Mouse (Mus musculus) 3T3-L1 (cell line): Measurements from ENCODE around the gene Rbpj.
A peak's percentile ranks its signal among the peaks of the same experiment; 100 is the strongest.

ENCODE experiments used
- DNase-seq: peaks from one replicate; pipeline ENCODE4 v3.0.0-alpha.2; 2015; ENCODE audit warnings: low read depth, low spot score

Rbpj gene

GRCm38 (mm10) chr5:53465883-53466282 lies at the start of gene Rbpj:
Gene Rbpj, plus strand, starts transcription at chr5:53466152.
- DNase-seq: no peak

- no peak for DNase-seq
These were observed 45.2 kb upstream of the Rbpj start for GRCm38 (mm10) chr5:53420777-53421176.

GRCm38 (mm10) chr5:53421291-53421690 lies 44.7 kb upstream of the Rbpj start:
- DNase-seq: no peak

DNA sequence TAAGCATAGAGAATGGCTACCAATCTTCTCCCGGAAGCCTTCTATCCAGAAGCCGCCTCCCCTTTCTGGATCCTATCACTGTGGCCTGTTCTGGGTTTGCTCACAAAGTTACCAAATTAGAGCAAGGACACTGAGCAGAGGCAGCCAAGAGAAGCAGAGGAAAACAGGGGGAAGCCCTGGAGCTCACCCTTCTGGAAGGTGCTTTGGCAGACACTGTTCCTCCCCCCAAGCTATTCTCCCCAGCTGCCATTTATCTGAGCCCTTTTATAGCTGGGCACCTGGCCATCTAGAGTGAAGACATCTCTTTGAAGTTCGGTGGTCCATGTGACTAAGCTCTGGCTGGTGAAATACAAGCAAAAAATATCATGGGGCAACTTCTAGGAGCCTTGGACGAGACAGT lies 38.5 kb upstream of the Rbpj start:
- peak; percentile 41 for DNase-seq

DNA sequence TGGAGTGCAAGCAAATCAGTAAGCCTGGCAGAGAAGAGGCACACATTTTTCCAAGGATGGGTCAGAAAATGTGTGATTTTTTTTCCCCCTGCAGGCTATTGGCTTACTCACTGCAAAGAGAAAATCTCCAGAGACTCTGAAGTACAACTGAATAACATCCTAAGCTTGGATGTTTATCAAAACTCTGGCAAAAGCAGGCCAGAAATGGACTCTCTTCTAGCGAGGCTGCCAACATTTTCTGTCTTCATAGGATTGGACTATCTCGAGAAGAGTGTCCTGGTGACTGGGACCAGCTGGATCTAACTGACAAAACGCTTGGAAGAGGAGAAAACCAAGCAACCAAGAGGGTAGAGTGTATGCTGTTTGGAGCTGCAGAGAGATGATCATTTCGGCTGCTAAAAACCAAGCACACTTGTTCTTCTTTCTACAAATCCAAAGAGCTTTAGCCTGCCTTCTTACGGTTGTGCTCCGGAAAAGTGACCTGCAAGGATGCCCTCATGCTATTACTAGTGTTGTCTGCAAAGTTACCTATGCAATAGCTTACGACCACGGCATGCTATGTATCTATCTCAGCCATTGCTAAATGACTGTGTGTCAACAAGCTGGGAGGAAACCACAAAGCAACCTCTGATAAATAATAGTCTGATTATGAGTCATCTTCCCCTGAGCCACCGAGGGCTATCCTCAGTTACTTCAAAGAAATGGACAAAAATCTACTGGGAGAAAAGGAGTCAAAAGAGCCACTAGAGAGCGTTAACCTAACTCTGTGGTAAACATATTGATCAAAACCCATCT lies 36.1 kb upstream of the Rbpj start:
- peak; percentile 96 for DNase-seq

DNA sequence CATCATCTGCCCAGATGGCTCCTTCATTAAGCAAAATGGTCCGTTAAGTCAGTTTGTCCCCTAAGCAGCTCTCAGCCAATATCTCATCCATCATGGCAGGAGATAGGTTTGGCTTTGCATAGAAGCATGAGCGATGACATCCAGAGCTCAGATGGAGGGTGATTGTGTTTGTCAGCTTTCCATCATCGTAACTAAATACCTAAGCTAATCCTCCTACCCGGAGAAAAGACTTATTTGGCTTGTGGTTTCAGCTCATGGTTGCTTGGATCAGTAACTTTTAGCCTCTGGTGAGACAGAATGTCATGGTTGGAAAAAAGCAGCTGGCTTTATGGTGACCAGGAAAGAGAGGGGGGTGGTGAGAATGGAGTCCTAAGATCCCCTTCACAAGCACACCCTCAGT lies 33.5 kb upstream of the Rbpj start:
- no peak for DNase-seq

DNA sequence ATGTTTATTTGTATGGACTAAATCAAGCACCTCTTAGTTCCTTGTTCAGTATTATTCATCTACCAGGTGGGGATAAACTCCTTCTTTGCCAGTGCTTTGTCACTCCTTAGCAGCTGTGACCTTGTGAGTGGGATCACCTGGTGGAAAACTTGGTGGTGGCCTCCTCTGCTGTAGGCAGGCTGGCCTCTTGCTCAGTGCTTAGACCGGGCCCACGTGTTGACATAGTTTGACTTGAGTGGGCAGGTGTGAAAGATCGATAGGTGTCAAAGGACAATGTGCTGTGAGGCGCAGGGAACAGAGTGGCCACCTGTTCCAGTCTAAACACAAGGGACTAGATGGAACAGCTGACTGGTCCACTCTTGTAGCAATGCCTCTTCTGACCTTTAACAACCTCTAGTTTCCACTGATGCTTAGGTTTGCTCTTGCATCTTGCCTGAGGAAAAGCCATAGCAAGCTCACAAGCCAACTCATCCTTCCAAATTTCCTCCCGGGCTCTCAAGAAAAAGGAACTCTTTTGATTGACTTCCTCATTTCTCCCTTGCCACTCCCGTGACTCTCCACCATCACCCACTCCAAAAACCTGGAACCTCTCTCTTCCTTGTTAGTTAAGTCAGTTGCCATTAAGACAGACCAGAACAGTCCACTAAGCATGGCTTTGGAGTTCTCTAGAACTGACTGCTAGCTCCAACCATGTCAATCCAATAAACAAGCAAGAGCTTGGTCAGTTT lies 28.9 kb upstream of the Rbpj start:
- no peak for DNase-seq

DNA sequence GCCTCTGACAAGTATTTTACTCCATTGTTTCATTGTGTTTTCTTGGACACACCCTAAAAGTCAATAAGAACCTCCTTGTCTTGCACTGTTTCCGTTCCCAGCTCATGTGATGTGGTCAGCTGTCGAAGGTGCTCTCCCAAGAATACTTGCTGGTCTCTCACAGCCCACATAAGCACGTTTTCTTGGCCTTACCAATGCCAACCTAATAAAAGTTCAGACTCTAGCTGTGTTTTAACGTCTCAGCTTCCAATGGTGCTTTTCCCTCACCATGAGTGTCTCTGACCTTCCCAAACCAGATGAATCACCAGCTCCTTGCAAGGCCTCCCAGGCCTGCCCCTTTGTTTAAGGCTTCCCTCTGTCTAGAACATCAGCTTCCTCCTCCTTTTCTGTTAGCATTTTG lies 28.2 kb upstream of the Rbpj start:
- peak; percentile 55 for DNase-seq

GRCm38 (mm10) chr5:53438268-53438667 lies 27.7 kb upstream of the Rbpj start:
- DNase-seq: no peak

- no peak for DNase-seq
These were observed 26.3 kb upstream of the Rbpj start for GRCm38 (mm10) chr5:53439655-53440054.

DNA sequence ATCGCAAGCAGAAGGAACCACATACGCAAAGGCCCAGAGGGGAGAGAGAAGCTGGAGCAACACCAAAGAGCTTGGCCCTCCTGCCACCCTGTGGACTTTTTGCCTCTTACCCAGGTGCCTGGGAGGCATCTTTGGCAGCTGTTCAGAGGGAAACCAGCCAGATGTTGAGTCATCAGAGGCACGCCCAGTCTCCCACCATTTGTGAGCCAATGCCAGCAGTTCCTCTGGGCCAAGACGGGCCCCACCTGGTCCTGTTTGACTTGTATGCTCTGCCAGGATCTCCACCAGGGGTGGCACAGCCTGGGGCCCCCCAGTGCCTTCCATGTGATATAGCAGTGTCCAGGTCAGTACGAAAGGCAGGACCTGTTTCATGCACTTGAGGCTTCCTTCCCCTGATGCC lies 21.9 kb upstream of the Rbpj start:
- DNase-seq: peak; percentile 81

DNA sequence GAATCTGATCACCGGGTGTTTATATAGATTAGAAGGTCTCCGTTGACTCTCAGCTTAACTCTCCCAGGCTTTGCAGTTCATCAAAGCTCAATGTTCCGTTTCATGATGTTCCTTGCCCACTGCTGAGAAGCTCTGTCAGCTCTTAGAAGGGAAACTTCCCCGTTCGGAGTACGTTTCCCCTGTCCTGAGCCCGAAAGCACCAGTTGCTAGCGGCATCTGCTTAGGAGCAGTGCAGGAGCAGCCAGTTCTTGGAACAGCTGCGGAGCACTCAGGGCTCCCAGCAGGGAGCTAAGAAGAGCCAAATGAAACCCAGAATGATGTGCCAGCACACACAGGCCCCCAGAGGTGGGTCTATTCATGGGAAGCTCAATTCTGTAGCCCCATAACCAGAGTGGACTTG lies 15.0 kb upstream of the Rbpj start:
- no peak for DNase-seq

DNA sequence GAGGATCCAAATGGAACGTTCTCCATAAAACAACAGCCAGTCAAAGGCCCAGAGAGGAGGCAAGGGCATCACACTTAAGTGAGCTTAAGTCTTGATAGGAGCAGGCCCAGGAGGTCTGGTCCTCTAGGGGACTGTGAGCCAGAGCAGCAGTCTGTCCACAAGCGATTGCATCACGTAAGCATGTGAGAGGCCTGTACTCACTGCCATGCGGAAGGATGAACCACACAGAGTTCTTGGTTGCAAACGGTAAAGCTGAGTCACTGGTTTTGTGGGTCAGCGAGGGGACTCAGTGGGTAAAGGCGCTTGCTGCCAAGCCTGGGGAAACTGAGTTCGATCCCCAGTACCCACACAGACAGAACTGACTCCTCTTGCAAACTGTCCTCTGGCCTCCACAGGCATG lies 14.1 kb upstream of the Rbpj start:
- DNase-seq: peak; percentile 57

DNA sequence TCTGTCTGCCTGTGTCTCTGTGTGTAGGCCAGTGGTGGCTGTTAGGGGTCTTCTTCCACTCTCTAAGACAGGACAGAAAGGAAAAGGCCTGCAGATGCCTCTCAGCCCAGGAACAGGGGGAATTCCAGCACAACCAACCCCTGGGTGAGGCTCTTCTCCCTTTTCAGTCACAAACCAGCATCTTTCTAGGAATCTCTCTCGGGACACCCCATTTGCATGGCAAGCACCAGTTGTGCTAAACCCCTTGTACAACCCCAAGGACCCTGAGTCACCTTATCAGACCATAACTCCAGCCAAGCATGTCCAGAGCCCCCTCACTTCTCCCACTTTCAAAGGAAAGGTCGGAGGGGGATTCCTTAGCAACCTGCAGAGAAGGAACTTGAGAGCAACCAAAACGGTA lies 13.0 kb upstream of the Rbpj start:
- DNase-seq: no peak

- DNase-seq: peak; percentile 43
These were observed 11.2 kb upstream of the Rbpj start for GRCm38 (mm10) chr5:53454706-53455105.

DNA sequence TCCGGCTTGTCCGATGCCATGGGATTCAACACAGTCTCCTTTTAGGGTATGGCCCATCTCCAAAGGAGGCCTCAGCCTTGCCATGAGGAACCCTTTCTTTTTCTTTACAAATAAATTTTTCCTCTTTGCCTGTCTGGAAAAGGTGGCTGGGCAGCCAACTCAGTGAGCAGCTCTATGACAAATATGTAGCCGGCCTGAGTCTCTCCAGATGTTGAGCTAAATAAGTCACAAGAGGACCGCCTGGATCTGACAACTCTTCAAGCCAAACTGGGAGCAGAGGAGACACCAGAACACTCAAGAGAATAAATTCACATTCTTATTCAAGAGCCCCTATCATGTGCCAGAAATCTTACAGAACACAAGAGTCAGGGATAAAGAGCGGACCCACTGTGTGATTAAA lies 10.5 kb upstream of the Rbpj start:
- no peak for DNase-seq

- peak; percentile 92 for DNase-seq
These were observed 5.8 kb upstream of the Rbpj start for GRCm38 (mm10) chr5:53460196-53460595.

DNA sequence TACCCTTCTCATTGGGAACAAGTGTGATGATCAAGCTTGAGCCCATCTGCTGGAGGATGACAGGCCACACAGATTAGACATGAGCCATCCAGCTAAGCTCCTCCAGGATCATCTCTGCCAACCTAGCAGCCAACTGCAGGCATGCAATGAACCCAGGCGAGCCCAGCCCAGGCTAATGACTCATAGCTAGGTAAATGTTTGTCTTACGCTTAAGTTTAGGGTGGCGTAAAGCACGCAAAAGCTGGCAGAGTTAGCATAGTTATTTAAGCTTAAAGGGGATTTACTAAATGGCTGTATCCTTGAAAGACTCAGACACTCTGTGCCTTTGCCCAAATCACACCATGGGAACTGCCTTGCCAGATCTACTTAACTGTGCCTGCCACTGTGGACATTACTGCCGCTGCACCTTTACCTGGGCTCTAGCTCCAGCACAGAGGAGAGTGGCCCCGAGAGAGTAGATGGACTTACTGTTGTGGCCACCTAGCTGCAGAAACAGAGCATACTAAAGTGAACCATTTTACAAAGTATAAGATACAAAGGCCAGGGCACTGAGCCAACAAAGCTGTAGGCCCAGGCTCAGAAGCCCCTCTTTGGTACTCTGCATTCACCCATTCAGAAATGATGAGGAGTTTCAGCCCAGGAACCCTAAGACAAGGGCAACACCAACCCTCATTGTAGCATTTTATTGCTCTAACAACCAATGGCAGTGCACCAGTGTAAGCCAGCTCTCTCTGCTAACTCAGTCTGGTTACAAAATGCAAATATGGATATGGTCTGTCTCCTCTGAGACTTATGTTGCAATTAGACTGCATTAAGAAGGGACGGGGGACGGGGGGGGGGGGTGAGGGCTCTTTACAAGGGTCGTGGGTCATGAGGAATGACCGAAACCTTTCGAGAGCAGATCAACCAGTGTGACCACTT lies 2.6 kb upstream of the Rbpj start:
- no peak for DNase-seq

DNA sequence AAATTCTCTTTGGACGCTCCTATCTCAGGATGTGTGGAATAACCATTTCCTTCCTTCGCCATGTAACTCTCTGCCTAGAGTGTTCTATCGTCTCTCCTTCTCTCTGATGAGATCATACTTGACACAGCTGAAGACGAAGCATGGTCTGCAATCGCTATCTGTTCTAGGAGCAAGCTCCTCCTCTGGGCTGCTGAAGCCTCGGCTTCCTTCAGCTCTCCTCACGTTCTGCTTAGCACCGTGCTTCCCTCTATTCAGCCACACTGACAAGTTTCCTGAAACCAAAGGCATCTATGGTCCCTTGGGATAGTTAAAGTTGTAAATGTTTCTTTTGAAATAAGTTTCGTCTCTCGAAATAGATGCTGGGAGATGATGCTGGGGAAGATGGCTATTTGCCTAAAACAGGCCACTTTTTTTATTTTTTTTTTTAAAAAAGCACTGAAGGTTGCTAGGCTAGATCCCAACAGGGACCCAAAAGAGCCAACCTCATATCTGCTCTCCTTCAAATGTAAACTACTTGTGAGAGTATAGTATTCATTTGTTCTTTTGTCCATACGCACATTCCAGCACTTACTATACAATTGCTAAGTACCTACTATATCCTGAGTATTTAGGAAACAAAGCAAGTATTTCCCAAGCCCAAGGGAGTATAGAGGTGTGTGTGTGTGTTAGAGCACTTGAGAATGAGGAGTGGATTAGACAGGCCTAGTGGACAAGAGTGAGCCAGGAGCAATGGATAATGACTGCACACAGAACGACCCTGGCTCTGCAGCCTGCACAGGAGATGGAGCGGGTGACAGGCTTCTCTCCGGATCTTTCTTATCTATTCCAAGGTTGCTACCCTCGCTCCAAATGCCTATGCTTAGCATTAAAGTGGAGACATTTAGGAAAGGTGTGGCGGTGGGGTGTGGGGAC lies 726 bp downstream of the Rbpj start:
- DNase-seq: no peak

DNA sequence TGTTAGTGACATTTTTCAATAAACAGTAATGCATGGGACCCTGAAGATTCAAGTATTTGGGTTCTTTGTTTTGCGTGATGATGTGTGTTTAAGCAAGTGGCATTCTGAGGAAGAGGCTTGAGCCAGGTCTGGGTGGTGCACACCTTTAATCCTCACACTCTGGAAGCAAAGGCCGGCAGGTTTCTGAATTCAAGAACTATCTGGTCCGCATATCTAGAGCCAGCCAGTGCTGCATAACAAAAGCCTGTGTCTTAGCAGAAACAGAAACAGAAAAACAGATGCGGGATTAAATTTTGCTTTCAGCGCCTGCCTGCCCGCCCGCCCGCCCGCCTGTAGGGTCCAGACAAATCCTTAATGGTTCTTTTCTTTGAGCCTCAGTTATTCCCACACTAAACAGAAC lies 1.6 kb downstream of the Rbpj start:
- no peak for DNase-seq

- DNase-seq: no peak
These were observed 2.4 kb downstream of the Rbpj start for GRCm38 (mm10) chr5:53468366-53468765.
